Comparison of ENCODE assay signal across 12 mouse cellular contexts in the genomic region with DNA sequence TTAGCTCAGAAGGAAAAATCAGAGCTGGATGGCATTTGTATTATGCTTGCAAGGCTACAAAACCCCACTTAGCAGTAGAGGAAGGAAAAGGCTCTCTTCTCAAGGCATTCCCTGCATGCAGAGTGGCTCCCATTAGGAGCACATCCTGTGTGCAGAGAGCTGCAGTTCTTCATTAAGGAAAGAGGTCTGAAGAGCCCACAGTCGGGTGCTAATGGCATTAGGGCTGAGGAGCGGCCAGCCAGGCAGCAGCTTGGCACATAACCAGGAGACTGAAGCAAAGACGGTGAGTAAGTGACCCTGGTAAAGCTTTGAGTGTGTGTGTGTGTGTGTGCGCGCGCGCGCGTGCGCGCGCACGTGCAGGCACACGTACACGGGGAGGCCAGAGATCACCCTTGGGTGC. TPM values are rescaled to one million over a fixed set of nuclear protein-coding genes. Genes with fewer than 3 reads are reported as not detected.
DNase-seq lines count a peak whose midpoint lies in the region; ATAC-seq and TF ChIP-seq lines count a peak whose summit lies in the region.
"Had no signal": no experiment of that assay in that cellular context is flagged by ENCODE, and none has a peak within 500 bp of the region (broad histone marks: within the 10 kb centered on the region; RNA-seq: fewer than 3 reads in every experiment).

No protein-coding gene starts in this region.

- TF ChIP-seq POLR2A in kidney, adult 2 months (IDR thresholded peaks at IDR 0.05; ENCODE audit: low read depth, low read length): no peak

- H3K9ac ChIP-seq in hindbrain, embryonic 15.5 days: no peak overlapping the region
- no peak overlapping the region for H3K9ac ChIP-seq in hindbrain, embryonic 11.5 days (ENCODE audit: low read depth, low read length)
- H3K9ac ChIP-seq: limb, embryonic 13.5 days had no signal

- no peaks in the 10 kb centered on the region for H3K27me3 ChIP-seq in hindbrain, embryonic 15.5 days
- no peaks in the 10 kb centered on the region for H3K27me3 ChIP-seq in hindbrain, embryonic 11.5 days (ENCODE audit: control insufficient read depth, insufficient read depth, low read length)
- no peaks in the 10 kb centered on the region for H3K27me3 ChIP-seq in E14TG2a.4 (ENCODE audit: insufficient read depth, low read length)
- H3K27me3 ChIP-seq in kidney, adult 2 months (replicated peaks; ENCODE audit: control insufficient read depth, insufficient read depth, low read length): no peaks in the 10 kb centered on the region
- H3K27me3 ChIP-seq: limb, embryonic 13.5 days had no signal

- H3K4me3 ChIP-seq in hindbrain, embryonic 15.5 days: no peak overlapping the region
- no peak overlapping the region for H3K4me3 ChIP-seq in hindbrain, embryonic 11.5 days (ENCODE audit: low read depth, low read length)
- H3K4me3 ChIP-seq in E14TG2a.4 (replicated peaks; ENCODE audit: low read length): 0 out of 2 replicates have a peak overlapping the region, but pooled peaks have one; percentile 13
- no peak overlapping the region for H3K4me3 ChIP-seq in kidney, adult 2 months (ENCODE audit: insufficient read depth, low read depth, low read length)
- H3K4me3 ChIP-seq: heart, adult 2 months; limb, embryonic 13.5 days had no signal

- H3K9me3 ChIP-seq in hindbrain, embryonic 15.5 days: no peaks in the 10 kb centered on the region
- no peaks in the 10 kb centered on the region for H3K9me3 ChIP-seq in hindbrain, embryonic 11.5 days (ENCODE audit: control insufficient read depth, low read length)
- H3K9me3 ChIP-seq in E14TG2a.4 (ENCODE audit: low read length): 0 out of 2 replicates have a peak, but pooled peaks cover 3% of the 10 kb centered on the region
- H3K9me3 ChIP-seq: limb, embryonic 13.5 days had no signal

- H3K27ac ChIP-seq in hindbrain, embryonic 15.5 days (replicated peaks): peak overlapping the region; percentile 74
- H3K27ac ChIP-seq in hindbrain, embryonic 11.5 days (ENCODE audit: low read depth, low read length): no peak overlapping the region
- H3K27ac ChIP-seq in kidney, adult 2 months (ENCODE audit: insufficient read depth, low read depth, low read length): no peak overlapping the region
- H3K27ac ChIP-seq: heart, adult 2 months; limb, embryonic 13.5 days had no signal

- WGBS in hindbrain, embryonic 15.5 days: 68% methylated on average over 15 of the region's 15 CpGs
- WGBS in hindbrain, embryonic 11.5 days: 86% methylated on average over 15 of the region's 15 CpGs
- 79% methylated on average over 15 of the region's 15 CpGs for WGBS in kidney, adult 2 months

- no peak for DNase-seq in hindbrain, embryonic 11.5 days (ENCODE audit: low spot score)
- peak; percentile 56 to 64 for DNase-seq in adrenal gland, postnatal 36 days
- DNase-seq in cerebellum, postnatal 36 days: peak; percentile 57 to 62
- no peak for DNase-seq in kidney, adult 2 months
- no peak for DNase-seq in thymus, adult 18-20 months
- DNase-seq: heart, adult 2 months; lung, postnatal 10 days had no signal

- H3K36me3 ChIP-seq in hindbrain, embryonic 15.5 days: no peaks in the 10 kb centered on the region
- H3K36me3 ChIP-seq in hindbrain, embryonic 11.5 days (ENCODE audit: control insufficient read depth, insufficient read depth, low read length): no peaks in the 10 kb centered on the region
- H3K36me3 ChIP-seq in E14TG2a.4 (ENCODE audit: insufficient read depth, low read length): no peaks in the 10 kb centered on the region
- no peaks in the 10 kb centered on the region for H3K36me3 ChIP-seq in kidney, adult 2 months (ENCODE audit: control insufficient read depth, insufficient read depth, low read length)
- H3K36me3 ChIP-seq: limb, embryonic 13.5 days had no signal

- ATAC-seq in hindbrain, embryonic 15.5 days (ENCODE audit: low FRiP score, low read depth): 0 out of 2 replicates have a peak, but pooled peaks have one; percentile 4
- no peak for ATAC-seq in hindbrain, embryonic 11.5 days (ENCODE audit: low FRiP score)
- ATAC-seq in monocyte, adult 5-6 weeks (replicated peaks; ENCODE audit: insufficient number of reproducible peaks, low FRiP score, low TSS enrichment, poor library complexity, severe bottlenecking): no peak
- ATAC-seq: CD4-positive, CD25-positive, alpha-beta regulatory T cell, adult 4 months had no signal

- peaks cover 23% of the 10 kb centered on the region for H3K4me1 ChIP-seq in hindbrain, embryonic 15.5 days (replicated peaks)
- H3K4me1 ChIP-seq in hindbrain, embryonic 11.5 days (replicated peaks; ENCODE audit: control insufficient read depth, insufficient read depth, low read length): no peaks in the 10 kb centered on the region
- peaks cover 23% of the 10 kb centered on the region for H3K4me1 ChIP-seq in E14TG2a.4 (replicated peaks; ENCODE audit: low read depth, low read length)
- no peaks in the 10 kb centered on the region for H3K4me1 ChIP-seq in kidney, adult 2 months (ENCODE audit: control insufficient read depth, insufficient read depth, low read length)
- H3K4me1 ChIP-seq: limb, embryonic 13.5 days had no signal

- TF ChIP-seq CTCF in E14TG2a.4 (conservative IDR thresholded peaks at IDR 0.05; ENCODE audit: low read length): no peak
- TF ChIP-seq CTCF in kidney, adult 2 months (conservative IDR thresholded peaks at IDR 0.05; ENCODE audit: insufficient read depth, insufficient read length, low read depth, low read length): no peak

- H3K4me2 ChIP-seq in hindbrain, embryonic 15.5 days: no peak overlapping the region
- no peak overlapping the region for H3K4me2 ChIP-seq in hindbrain, embryonic 11.5 days (replicated peaks; ENCODE audit: low read depth, low read length)
- H3K4me2 ChIP-seq: limb, embryonic 13.5 days had no signal

RNA-seq across cellular contexts. Expression of gene Sema4d, which starts 12.7 kb away (rescaled TPM):
- polyA plus RNA-seq in hindbrain, embryonic 15.5 days (2015; fragmentation: Nextera tagmentation; extraction: Ambion mirVana): 14.3 and 14.8 TPM in 2 replicates
- polyA plus RNA-seq in hindbrain, embryonic 11.5 days (2014; fragmentation: Nextera tagmentation; extraction: Ambion mirVana): 3.9 and 5.2 TPM in 2 replicates
- total RNA-seq in adrenal gland, postnatal 36 days (2021): 10 to 100 TPM; 12.4 to 15.7 TPM
- polyA plus RNA-seq in kidney, adult 2 months (2012; rRNA removed): 87.8 and 93.2 TPM in 2 replicates
- 134 to 201 TPM (median 136 TPM) in 3 replicates for total RNA-seq in monocyte, adult 5-6 weeks (2017)

RNA-seq across cellular contexts. Expression of gene Gadd45g, which starts 40.3 kb away (rescaled TPM):
- polyA plus RNA-seq in hindbrain, embryonic 15.5 days (2015; fragmentation: Nextera tagmentation; extraction: Ambion mirVana): 57.9 and 89.0 TPM in 2 replicates
- polyA plus RNA-seq in hindbrain, embryonic 11.5 days (2014; fragmentation: Nextera tagmentation; extraction: Ambion mirVana): 174 and 179 TPM in 2 replicates
- 10 to 100 TPM; 71.8 to 72.5 TPM for total RNA-seq in adrenal gland, postnatal 36 days (2021)
- polyA plus RNA-seq in kidney, adult 2 months (2012; rRNA removed): 57.2 and 59.8 TPM in 2 replicates
- total RNA-seq in monocyte, adult 5-6 weeks (2017): 17.5 to 34.3 TPM (median 24.0 TPM) in 3 replicates

Comparison
In these comparisons a context has a peak if more than half of its experiments do, and no peak if none do; other contexts are left out.
1. DNase-seq: peak in adrenal gland, postnatal 36 days (2 of 2) and cerebellum, postnatal 36 days (2 of 2); none in hindbrain, embryonic 11.5 days (single experiment), kidney, adult 2 months (single experiment) and thymus, adult 18-20 months (0 of 2).